Mouse (Mus musculus) liver, postnatal 0 days (tissue): Measurements from ENCODE around the gene Mlxip.

ENCODE experiments used
- CTCF ChIP-seq: sonication (generic); IDR thresholded peaks from 2 replicates; pipeline ENCODE4 v1.5.1; 2016; ENCODE audit warnings: antibody characterized with exemption, low read depth
- EP300 ChIP-seq: IDR thresholded peaks from 2 replicates; pipeline ENCODE4 v1.6.1; 2016; ENCODE audit warnings: antibody characterized with exemption, low read depth, mild to moderate bottlenecking

DNA sequence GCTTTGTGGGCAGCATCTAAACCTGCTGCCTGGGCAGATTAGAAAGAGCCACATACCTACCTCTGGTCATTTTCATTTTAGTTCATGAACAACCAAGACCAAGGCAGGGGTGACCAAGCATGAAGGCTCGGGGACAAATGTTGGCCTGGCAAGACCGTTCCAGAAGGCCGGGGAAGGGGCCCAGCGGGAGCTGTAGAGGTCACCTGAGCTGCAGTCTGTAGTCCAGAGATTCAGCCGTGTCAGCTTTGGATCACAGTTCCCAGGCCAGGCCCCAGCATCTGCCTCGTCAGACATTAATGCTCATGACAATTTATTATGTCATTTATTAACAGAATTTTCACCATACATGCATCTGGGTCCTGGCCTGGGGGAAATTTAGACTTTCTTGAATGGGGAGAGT is 35.2 kb upstream of the Mlxip start:
- TF ChIP-seq CTCF (no peak), EP300 (no peak)
